Mouse (Mus musculus) right cerebral cortex, postnatal 14 days (tissue): Measurements from ENCODE around the gene Fyn.

Experiments
- DNase-seq: peaks from one replicate; pipeline ENCODE4 v3.0.0; 2022

Fyn gene

DNA sequence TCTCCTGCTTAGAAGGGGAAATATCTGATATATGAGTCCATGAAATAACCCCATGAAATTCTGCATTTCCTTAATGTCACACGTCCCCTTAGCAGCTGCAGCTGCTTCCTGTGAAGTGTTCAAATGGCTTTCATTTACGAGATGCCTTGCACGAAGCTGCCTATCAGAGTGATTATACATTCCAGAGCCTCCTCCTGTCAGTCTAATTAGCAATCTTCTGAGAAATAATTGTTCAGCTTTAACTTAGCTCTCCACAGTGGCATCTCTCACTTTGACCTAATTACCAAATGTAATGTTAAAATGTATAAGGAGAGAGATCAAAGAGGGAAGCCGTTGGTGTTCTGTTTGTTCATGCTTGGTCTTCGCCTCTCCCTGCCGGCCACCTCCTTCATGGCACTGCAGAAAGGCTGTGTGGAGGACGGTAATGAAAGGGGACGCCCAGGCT is 115.7 kb downstream of the Fyn start:
- no peak for DNase-seq

DNA sequence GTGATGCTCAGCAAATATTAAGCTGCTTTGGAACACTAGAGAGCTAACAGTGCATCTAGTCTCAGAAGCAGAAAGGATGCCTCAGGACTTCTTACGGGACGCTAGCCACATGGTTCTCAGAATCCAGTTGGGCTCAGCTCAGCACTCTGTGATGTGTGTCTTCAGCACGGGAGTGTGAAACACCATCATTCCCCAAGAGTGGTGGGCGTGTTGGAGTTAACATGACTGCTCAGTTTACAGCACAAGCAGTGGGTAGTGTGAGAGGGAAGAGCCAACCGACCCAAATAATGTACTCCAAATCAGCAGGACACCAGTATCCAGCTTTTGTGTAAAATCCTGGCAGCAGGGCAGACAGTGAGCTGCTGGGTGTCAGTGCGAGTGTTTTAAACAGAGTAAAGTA is 116.2 kb downstream of the Fyn start:
- DNase-seq: peak; percentile 19

GRCm38 (mm10) chr10:39485939-39486338 is 117.3 kb downstream of the Fyn start:
- no peak for DNase-seq

GRCm38 (mm10) chr10:39486501-39487450 is 118.1 kb downstream of the Fyn start:
- DNase-seq: no peak

GRCm38 (mm10) chr10:39487740-39488415 is 119.2 kb downstream of the Fyn start:
- no peak for DNase-seq

DNA sequence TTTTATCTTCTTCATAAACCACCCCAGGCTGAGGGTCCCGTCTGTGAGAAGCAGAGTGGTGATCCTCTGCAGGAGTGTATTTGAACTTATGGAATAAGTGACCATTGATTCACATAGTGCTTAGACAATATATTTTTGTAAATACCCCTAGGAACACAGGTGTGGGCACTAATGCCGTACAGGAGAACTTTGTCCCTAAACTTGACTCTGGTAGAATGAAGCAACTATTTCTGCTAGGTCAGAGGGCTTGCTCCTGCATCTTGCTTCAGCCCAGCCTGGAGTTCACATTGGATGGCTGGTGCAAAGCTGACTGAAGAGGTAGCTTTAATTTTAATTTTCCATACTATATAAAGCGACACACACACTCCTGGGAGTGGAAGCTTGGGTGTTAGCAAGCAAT is 119.9 kb downstream of the Fyn start:
- DNase-seq: no peak

GRCm38 (mm10) chr10:39488956-39489355 is 120.3 kb downstream of the Fyn start:
- DNase-seq: no peak

DNA sequence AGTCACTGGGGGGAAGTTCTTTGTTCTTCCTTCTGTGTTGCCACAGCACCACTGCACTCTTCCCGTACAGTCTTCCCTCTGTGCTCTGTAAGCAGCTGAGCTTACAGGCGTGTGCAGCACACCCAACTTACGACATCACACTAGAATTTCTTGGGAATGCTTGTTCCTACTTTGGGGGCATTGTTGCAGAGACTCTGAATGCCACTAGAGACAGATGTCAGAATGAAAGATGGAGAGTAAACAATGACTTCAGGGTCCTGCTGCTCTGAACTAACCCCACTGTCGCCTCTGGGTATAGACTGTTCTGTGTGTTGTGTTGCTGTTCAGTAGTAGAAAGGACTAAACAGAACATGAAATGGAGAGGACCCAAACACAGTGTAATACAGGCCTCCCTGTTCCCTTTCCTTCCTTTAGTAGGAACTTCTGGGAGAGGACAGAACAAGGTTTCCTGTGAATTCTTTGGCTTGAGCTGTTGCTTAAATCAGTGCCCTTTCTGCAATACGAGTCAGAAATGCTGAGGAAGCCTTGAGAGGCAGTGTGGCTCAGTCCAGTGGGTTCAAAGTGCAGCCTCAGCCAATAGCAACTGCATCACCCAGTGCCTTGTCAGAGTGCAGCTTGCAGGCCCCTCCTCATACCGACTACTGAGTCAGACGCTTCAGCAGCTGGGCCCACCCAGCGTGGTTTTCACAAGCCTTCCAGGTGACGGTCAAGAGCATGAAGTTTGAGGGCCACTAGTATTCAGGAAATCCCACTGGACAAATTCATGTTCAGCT is 121.9 kb downstream of the Fyn start:
- no peak for DNase-seq

DNA sequence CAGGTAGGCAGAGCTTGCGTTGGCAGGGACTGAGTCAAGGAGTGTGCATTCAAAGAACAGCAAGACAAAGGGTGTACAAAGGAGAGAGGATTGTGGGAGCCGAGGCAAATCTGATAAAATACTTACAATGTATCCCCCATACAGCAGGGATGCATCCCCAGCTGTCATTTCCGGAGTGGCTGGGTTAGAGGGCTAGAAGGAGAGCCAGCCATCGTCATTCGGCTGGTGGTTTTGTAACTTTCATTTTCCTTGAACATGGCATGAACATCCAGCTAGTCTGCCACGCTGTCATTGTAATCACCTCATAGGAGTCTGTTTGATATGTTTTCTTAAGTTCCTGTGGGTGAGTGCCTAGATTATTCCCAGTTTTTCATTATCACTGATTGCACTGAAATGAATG is 123.5 kb downstream of the Fyn start:
- no peak for DNase-seq

GRCm38 (mm10) chr10:39493007-39493406 is 124.4 kb downstream of the Fyn start:
- DNase-seq: no peak

DNA sequence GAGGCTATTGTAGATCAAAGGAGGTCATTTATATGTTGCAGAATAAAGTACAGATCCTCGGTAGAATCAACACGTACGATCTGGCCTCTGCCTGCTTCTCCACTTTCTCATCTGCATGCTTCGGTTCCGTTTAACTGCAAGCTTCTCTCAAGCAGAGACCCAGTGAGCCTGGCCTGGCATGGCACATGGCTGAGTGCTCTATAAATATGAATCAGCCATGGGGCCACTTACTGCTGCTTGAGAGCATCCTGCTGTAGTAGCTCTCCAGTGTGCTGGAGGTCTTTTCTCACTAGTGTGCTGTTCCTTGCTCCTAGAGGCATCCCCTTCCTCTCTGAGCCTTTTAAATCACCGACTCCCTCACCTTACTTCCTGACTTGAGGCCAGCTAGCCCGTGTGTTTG is 130.0 kb downstream of the Fyn start:
- no peak for DNase-seq

DNA sequence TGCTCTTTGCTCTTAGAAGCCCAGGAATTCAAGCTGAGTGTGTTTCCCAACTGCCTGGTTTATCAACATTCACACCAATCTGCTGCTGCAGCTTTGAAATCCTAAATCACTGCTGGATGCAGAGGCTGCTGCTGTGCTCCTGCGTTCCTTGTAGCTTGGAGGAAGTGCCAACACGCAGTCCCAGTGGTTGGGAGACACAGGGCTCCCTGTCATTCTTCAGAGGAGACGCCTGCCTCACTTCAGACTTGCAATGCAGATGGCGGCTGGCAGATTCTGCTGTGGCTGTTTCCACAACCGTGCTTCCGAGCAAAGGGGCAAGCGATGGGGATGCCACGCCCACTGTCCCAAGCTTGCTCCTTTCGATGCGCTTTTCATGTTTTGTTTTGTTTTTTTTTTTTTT is 132.9 kb downstream of the Fyn start:
- peak; percentile 32 for DNase-seq

GRCm38 (mm10) chr10:39501977-39502706 is 133.5 kb downstream of the Fyn start:
- DNase-seq: peak; percentile 57

DNA sequence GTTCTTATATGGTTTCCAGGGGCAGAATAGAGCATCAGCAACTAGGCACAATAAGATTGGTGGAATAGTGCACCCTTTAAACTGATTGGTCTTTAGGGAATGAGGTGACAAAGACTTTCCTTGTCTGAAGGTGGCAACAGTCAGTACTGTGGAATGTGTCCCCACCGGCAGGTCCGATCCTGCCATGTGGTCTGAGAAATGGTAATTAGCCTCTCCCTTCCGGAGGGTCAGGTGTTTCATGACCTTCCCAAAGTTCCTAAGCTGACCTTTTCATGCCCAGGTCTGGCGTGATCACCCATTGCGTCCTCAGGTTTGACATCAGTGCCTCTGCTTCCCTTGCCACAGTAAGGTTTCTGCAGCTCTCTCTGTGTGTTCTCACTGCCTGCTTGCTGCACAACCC is 134.7 kb downstream of the Fyn start:
- DNase-seq: no peak

GRCm38 (mm10) chr10:39505007-39505406 is 136.4 kb downstream of the Fyn start:
- DNase-seq: peak; percentile 30

DNA sequence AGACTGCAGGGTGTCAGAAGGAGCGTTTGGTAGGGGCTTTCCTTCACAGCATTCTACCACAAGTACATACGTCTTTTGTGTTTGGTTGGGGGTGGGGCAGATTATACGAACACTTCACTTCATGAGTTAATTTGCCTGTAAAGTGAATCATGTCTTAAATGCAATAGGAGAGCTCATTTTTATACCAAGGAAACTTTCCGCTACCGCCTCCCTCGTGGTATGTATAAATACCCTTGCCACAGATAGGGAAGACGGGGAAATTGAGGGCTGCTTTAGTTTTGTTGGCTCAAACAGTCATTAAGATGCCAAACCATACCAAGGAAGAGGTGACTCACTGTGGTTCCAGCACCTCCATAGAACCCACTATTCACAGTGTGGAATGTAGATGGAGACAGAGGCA is 137.0 kb downstream of the Fyn start:
- no peak for DNase-seq

- DNase-seq: no peak
Measured at GRCm38 (mm10) chr10:39506353-39506752, 137.7 kb downstream of the Fyn start.

- no peak for DNase-seq
Measured at GRCm38 (mm10) chr10:39506831-39507230, 138.2 kb downstream of the Fyn start.

DNA sequence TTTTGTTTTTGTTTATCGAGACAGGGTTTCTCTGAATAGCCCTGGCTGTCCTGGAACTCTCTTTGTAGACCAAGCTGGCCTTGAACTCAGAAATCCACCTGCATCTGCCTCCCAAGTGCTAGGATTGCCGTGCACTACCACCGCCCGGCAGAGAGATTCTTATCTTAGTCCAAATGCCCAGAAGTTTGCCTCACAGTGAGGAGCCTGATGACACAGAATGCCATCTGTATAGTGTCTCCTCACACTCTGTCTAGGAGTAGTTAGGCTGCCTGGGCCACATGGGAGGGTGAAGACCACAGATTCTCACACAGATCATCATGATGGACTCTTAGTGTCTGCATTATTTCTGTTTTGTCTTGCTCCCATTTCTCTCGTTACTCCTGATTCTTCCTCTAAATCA is 140.1 kb downstream of the Fyn start:
- DNase-seq: no peak

DNA sequence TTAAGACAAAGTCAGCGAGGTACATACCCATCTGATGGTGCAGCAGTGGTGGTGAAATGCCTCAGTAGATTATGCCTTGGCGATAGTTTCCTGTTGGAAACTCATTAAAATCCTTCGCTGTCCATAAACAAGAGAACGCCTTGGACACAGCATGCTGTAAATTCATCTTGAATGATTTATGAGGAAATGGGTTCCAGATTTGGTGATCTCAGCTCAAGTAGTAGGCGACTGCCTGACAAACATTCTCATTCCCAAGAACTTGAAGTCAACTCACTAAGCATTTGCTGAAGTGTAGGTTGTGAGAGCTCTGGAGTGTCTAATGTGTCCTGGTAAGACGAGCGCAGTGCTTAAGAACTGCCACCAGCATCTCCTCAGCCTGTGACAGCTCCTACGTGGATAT is 141.3 kb downstream of the Fyn start:
- no peak for DNase-seq

DNA sequence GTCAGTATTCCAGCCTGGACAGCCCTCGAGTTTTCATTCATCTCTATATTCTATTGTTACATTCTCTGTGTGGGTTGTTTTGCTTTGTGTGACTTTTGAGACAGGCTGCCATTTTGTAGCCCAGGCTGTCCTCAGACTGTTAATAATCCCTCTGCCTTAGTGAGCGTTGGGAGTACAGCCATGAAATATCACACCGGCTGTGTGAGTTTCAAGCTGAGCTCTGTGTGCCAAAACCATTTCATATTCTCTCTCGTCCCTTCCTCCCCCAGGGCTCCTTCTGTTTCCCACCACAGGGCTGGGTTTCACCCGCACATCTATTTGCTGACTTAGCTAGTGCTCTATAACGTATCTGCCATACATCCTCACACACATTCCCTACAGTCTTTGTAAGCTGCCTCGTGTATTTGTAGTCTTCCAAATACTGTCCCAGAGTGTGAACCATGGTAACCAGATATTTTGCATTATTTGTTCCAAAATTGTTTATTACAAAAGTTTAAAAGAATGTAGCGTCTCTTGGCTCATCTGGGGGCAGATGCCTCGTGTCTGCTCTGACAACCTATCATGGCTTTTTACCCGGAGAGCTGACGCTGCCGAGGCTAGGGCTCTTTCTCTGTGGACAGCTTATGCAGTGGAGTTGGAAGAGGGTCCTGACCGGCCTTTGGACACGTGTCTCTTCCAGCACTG is 144.1 kb downstream of the Fyn start:
- no peak for DNase-seq

- no peak for DNase-seq
Measured at GRCm38 (mm10) chr10:39514916-39515315, 146.3 kb downstream of the Fyn start.
